In genomic region chr9:78859956-78860355, GRCm38 (mm10) we compare ENCODE assay signal across 25 mouse cellular contexts.
"Had no signal": no experiment of that assay in that cellular context is flagged by ENCODE, and none has a peak within 500 bp of the region (broad histone marks: within the 10 kb centered on the region; RNA-seq: fewer than 3 reads in every experiment).

No protein-coding gene starts in this region.

- H3K4me1 ChIP-seq: heart, embryonic 15.5 days; hindbrain, embryonic 13.5 days; hindbrain, embryonic 15.5 days; limb, embryonic 12.5 days; liver, embryonic 13.5 days; liver, embryonic 15.5 days had no signal

- H3K4me2 ChIP-seq: heart, embryonic 11.5 days; heart, embryonic 13.5 days; heart, embryonic 15.5 days; hindbrain, embryonic 13.5 days; hindbrain, embryonic 15.5 days; limb, embryonic 12.5 days; liver, embryonic 11.5 days; liver, embryonic 13.5 days; liver, embryonic 15.5 days had no signal

- DNase-seq: forebrain, postnatal 0 days; gastrocnemius, postnatal 14 days; gastrocnemius, postnatal 36 days; heart, adult 11 months; heart, adult 2 months; heart, postnatal 14 days; heart, postnatal 36 days; kidney, adult 2 months; kidney, adult 9 months; kidney, postnatal 14 days; layer of hippocampus, adult 9-11 months; layer of hippocampus, postnatal 36 days; left cerebral cortex, postnatal 4 days; liver; liver, embryonic 13.5 days had no signal

- H3K27ac ChIP-seq: heart, adult 2 months; heart, embryonic 13.5 days; heart, embryonic 15.5 days; hindbrain, embryonic 13.5 days; hindbrain, embryonic 15.5 days; hindbrain, postnatal 0 days; limb, embryonic 12.5 days; liver, embryonic 13.5 days; liver, embryonic 15.5 days had no signal

- H3K4me3 ChIP-seq: heart, adult 2 months; heart, embryonic 13.5 days; heart, embryonic 15.5 days; hindbrain, embryonic 13.5 days; hindbrain, embryonic 15.5 days; limb, embryonic 12.5 days; liver, embryonic 13.5 days; liver, embryonic 15.5 days had no signal

- ATAC-seq: forebrain, postnatal 0 days; hindbrain, postnatal 0 days; intestine, embryonic 16.5 days had no signal

- H3K27me3 ChIP-seq: heart, embryonic 13.5 days; heart, embryonic 15.5 days; hindbrain, embryonic 13.5 days; hindbrain, embryonic 15.5 days; limb, embryonic 12.5 days; liver, embryonic 13.5 days; liver, embryonic 15.5 days had no signal

- H3K9ac ChIP-seq: forebrain, postnatal 0 days; heart, embryonic 13.5 days; heart, embryonic 15.5 days; hindbrain, embryonic 13.5 days; hindbrain, embryonic 15.5 days; limb, embryonic 12.5 days; liver, embryonic 13.5 days; liver, embryonic 15.5 days had no signal

- H3K36me3 ChIP-seq: heart, embryonic 13.5 days; heart, embryonic 15.5 days; hindbrain, embryonic 13.5 days; hindbrain, embryonic 15.5 days; limb, embryonic 12.5 days; liver, embryonic 13.5 days; liver, embryonic 15.5 days had no signal

- H3K9me3 ChIP-seq: heart, embryonic 13.5 days; heart, embryonic 15.5 days; hindbrain, embryonic 13.5 days; hindbrain, embryonic 15.5 days; limb, embryonic 12.5 days; liver, embryonic 13.5 days; liver, embryonic 15.5 days had no signal
